Mouse (Mus musculus): ENCODE results near the gene Pole2. TPM values are rescaled to one million over a fixed set of nuclear protein-coding genes. Genes with fewer than 3 reads are reported as not detected.
A peak's percentile ranks its signal among the peaks of the same experiment; 100 is the strongest.
"Not testable (repeated sequence)": the region's sequence is repeated elsewhere in the genome, so short reads cannot be mapped to it uniquely, and the experiment has no call there.

Gene Pole2
- polyA plus RNA-seq, 1 experiment = 1.1 TPM

GRCm38 (mm10) chr12:69167656-69168460 is 60.1 kb downstream of the Pole2 start:
- peak overlapping the region; percentile 59 for H3K4me3 ChIP-seq (ENCODE audit: insufficient read depth, low read length)
- H3K27ac ChIP-seq (ENCODE audit: insufficient read depth, low read length) = no peak overlapping the region
- TF ChIP-seq POLR2A (IDR thresholded peaks at IDR 0.05; ENCODE audit: extremely low read depth, insufficient read depth, low read length) (no peak), CTCF (IDR thresholded peaks at IDR 0.05; ENCODE audit: extremely low read depth, insufficient read depth, low read length) (no peak)
- H3K4me1 ChIP-seq (ENCODE audit: control insufficient read depth, insufficient read depth, low read length) = no peaks in the 10 kb centered on the region

GRCm38 (mm10) chr12:69166861-69167581 is 61.0 kb downstream of the Pole2 start:
- H3K4me3 ChIP-seq (ENCODE audit: insufficient read depth, low read length) = not testable (repeated sequence)

GRCm38 (mm10) chr12:69164904-69165303 is 63.1 kb downstream of the Pole2 start:
- no peak overlapping the region for H3K4me3 ChIP-seq (ENCODE audit: insufficient read depth, low read length)
- no peak overlapping the region for H3K27ac ChIP-seq (ENCODE audit: insufficient read depth, low read length)
- no peaks in the 10 kb centered on the region for H3K4me1 ChIP-seq (ENCODE audit: control insufficient read depth, insufficient read depth, low read length)
- no peak for TF ChIP-seq CTCF (IDR thresholded peaks at IDR 0.05; ENCODE audit: extremely low read depth, insufficient read depth, low read length)
- no peak for TF ChIP-seq POLR2A (IDR thresholded peaks at IDR 0.05; ENCODE audit: extremely low read depth, insufficient read depth, low read length)

More at GRCm38 (mm10) chr12:69166861-69167581, 61.0 kb downstream of the Pole2 start:
- H3K4me1 ChIP-seq (ENCODE audit: control insufficient read depth, insufficient read depth, low read length); H3K27ac ChIP-seq (ENCODE audit: insufficient read depth, low read length): not testable (repeated sequence)

- H3K4me3 ChIP-seq (ENCODE audit: insufficient read depth, low read length) = not testable (repeated sequence)
Observed at GRCm38 (mm10) chr12:69163586-69163985, 64.4 kb downstream of the Pole2 start.

GRCm38 (mm10) chr12:69160677-69161076 is 67.3 kb downstream of the Pole2 start:
- not testable (repeated sequence) for H3K4me3 ChIP-seq (ENCODE audit: insufficient read depth, low read length); H3K4me1 ChIP-seq (ENCODE audit: control insufficient read depth, insufficient read depth, low read length); H3K27ac ChIP-seq (ENCODE audit: insufficient read depth, low read length)

More at GRCm38 (mm10) chr12:69163586-69163985, 64.4 kb downstream of the Pole2 start:
- H3K4me1 ChIP-seq (ENCODE audit: control insufficient read depth, insufficient read depth, low read length); H3K27ac ChIP-seq (ENCODE audit: insufficient read depth, low read length): not testable (repeated sequence)

- Histone ChIP-seq H3K27ac (ENCODE audit: insufficient read depth, low read length) (no peak overlapping the region), H3K4me3 (ENCODE audit: insufficient read depth, low read length) (no peak overlapping the region), H3K4me1 (ENCODE audit: control insufficient read depth, insufficient read depth, low read length) (peaks cover 3% of the 10 kb centered on the region; the same call in 1 of the 2 replicates)
- TF ChIP-seq CTCF (IDR thresholded peaks at IDR 0.05; ENCODE audit: extremely low read depth, insufficient read depth, low read length) = no peak
- no peak for TF ChIP-seq POLR2A (IDR thresholded peaks at IDR 0.05; ENCODE audit: extremely low read depth, insufficient read depth, low read length)
Observed at GRCm38 (mm10) chr12:69159578-69159940, 68.4 kb downstream of the Pole2 start.

- peak within 1 kb of the TSS; percentile 69 for H3K4me3 ChIP-seq (ENCODE audit: insufficient read depth, low read length)
- H3K27ac ChIP-seq (ENCODE audit: insufficient read depth, low read length) = peak within 1 kb of the TSS; percentile 30
- not testable (repeated sequence) for H3K4me1 ChIP-seq (ENCODE audit: control insufficient read depth, insufficient read depth, low read length)
- peak; percentile 94 for TF ChIP-seq POLR2A (IDR thresholded peaks at IDR 0.05; ENCODE audit: extremely low read depth, insufficient read depth, low read length)
Observed at GRCm38 (mm10) chr12:69158765-69159577, 69.0 kb downstream of the Pole2 start, which contains the start of gene Rps29. Gene Rps29, minus strand, starts transcription at chr12:69159186.

GRCm38 (mm10) chr12:69158366-69158764 is 69.6 kb downstream of the Pole2 start:
- peak overlapping the region; percentile 69 for H3K4me3 ChIP-seq (ENCODE audit: insufficient read depth, low read length)
- peak overlapping the region; percentile 30 for H3K27ac ChIP-seq (ENCODE audit: insufficient read depth, low read length)
- TF ChIP-seq POLR2A (IDR thresholded peaks at IDR 0.05; ENCODE audit: extremely low read depth, insufficient read depth, low read length) (no peak), CTCF (IDR thresholded peaks at IDR 0.05; ENCODE audit: extremely low read depth, insufficient read depth, low read length) (no peak)

GRCm38 (mm10) chr12:69157107-69157506 is 70.9 kb downstream of the Pole2 start:
- Histone ChIP-seq H3K4me3 (ENCODE audit: insufficient read depth, low read length) (no peak overlapping the region), H3K27ac (ENCODE audit: insufficient read depth, low read length) (no peak overlapping the region), H3K4me1 (ENCODE audit: control insufficient read depth, insufficient read depth, low read length) (peaks cover 3% of the 10 kb centered on the region; the same call in 1 of the 2 replicates)
- 0 out of 2 replicates have a peak, but pooled peaks have one; percentile 21 for TF ChIP-seq POLR2A (IDR thresholded peaks at IDR 0.05; ENCODE audit: extremely low read depth, insufficient read depth, low read length)
- no peak for TF ChIP-seq CTCF (IDR thresholded peaks at IDR 0.05; ENCODE audit: extremely low read depth, insufficient read depth, low read length)

More at GRCm38 (mm10) chr12:69158366-69158764, 69.6 kb downstream of the Pole2 start:
- peaks cover 3% of the 10 kb centered on the region; the same call in 1 of the 2 replicates for H3K4me1 ChIP-seq (ENCODE audit: control insufficient read depth, insufficient read depth, low read length)

Measured in cortical plate, adult 2 months (tissue).